Mouse (Mus musculus) bone marrow, adult 2 months (tissue): ENCODE data around the gene Ackr3.

ENCODE experiments used
- CTCF ChIP-seq: fragments of 200-500 bp; IDR thresholded peaks from 2 replicates; pipeline ENCODE4 v1.5.1; 2011; ENCODE audit warnings: low read length, control low read depth; ENCODE audit not compliant: control insufficient read depth, insufficient read depth
- POLR2A ChIP-seq: fragments of 200-500 bp; IDR thresholded peaks from 2 replicates; pipeline ENCODE4 v1.6.1; 2011; ENCODE audit warnings: low read depth, mild to moderate bottlenecking, control low read depth, low read length, borderline replicate concordance; ENCODE audit not compliant: control insufficient read depth

DNA sequence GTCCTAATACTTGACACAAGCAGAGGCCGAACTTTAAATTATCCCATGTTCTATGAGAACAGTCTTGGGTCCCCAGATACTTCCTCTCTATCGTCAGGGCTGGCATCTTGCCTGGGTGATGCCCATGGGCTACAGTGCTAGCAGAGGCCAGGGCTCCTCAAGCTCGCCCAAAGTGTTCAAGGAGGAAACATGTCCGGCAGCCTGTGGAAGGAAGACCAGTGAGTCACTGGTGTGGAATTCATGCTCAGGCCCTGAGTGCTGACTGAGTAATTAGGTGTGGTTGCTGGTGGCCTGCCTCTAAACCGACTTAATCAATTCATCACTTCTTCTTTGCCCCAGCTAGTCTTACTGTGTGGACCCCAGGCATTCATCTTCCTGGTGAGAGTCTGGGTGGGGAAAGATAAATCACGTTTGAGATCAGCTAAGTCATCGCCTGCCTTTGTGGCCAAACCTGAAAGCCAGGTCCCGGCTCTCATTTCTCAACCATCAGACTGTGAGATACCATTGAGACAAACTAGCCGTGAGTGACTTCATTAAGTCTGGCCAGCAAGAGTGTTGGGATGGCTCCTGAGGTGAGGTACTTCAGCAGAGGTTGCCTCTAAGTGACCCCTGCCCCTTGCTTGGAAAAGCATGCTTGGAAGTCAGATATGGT, 21.9 kb downstream of the Ackr3 start:
- no peak for TF ChIP-seq POLR2A
- no peak for TF ChIP-seq CTCF
